Mouse (Mus musculus) midbrain, embryonic 11.5 days (tissue): Measurements from ENCODE around the gene Wnt7b. TPM values are rescaled to one million over a fixed set of nuclear protein-coding genes. Genes with fewer than 3 reads are reported as not detected.
A peak's percentile ranks its signal among the peaks of the same experiment; 100 is the strongest.

Experiments
- ATAC-seq: fragments of 200-750 bp; cut with Nextera tagmentation; 2 replicates; pipeline ENCODE4 v1.8.0; 2017; ENCODE audit warnings: moderate TSS enrichment, moderate library complexity; ENCODE audit not compliant: low FRiP score
- DNase-seq: peaks from one replicate; pipeline ENCODE4 v3.0.0; 2015; ENCODE audit warnings: low spot score; ENCODE audit errors: missing footprints
- H3K27ac ChIP-seq: fragments of 300-500 bp; sonication (generic); 2 replicates; pipeline ENCODE4 v1.5.1; 2014; ENCODE audit warnings: low read depth, low read length
- H3K27me3 ChIP-seq: fragments of 300-500 bp; sonication (generic); 2 replicates; pipeline ENCODE4 v1.6.1; 2014; ENCODE audit warnings: mild to moderate bottlenecking, low read length, moderate library complexity, mixed read lengths; ENCODE audit not compliant: control insufficient read depth, insufficient read depth
- H3K36me3 ChIP-seq: fragments of 300-500 bp; sonication (generic); 2 replicates; pipeline ENCODE4 v1.6.1; 2014; ENCODE audit warnings: mild to moderate bottlenecking, low read length, moderate library complexity, mixed read lengths; ENCODE audit not compliant: control insufficient read depth, insufficient read depth
- H3K4me1 ChIP-seq: fragments of 300-500 bp; sonication (generic); 2 replicates; pipeline ENCODE4 v1.6.1; 2014; ENCODE audit warnings: low read length; ENCODE audit not compliant: control insufficient read depth, insufficient read depth
- H3K4me2 ChIP-seq: fragments of 300-500 bp; sonication (generic); 2 replicates; pipeline ENCODE4 v1.6.1; 2014; ENCODE audit warnings: mild to moderate bottlenecking, moderate library complexity
- H3K4me3 ChIP-seq: fragments of 300-500 bp; sonication (generic); 2 replicates; pipeline ENCODE4 v1.5.1; 2014; ENCODE audit warnings: low read depth, low read length
- H3K9ac ChIP-seq: fragments of 300-500 bp; sonication (generic); 2 replicates; pipeline ENCODE4 v1.6.1; 2014; ENCODE audit warnings: low read length
- H3K9me3 ChIP-seq: fragments of 300-500 bp; sonication (generic); 2 replicates; pipeline ENCODE4 v1.6.1; 2016; ENCODE audit warnings: low read length; ENCODE audit not compliant: control insufficient read depth
- WGBS: fragments of 180-500 bp; shearing (Covaris S2); extraction: QIAGEN DNeasy Blood & Tissue Kit; methylation state at CpG from one replicate; pipeline ENCODE4 v1.1.7; 2014; 5-methylcytosine and 5-hydroxymethylcytosine counted together
- polyA plus RNA-seq: library from polyadenylated mRNA; unstranded; fragments of >200 nt; fragmentation: Nextera tagmentation; extraction: Ambion mirVana; gene quantifications from 2 replicates; pipeline ENCODE4 v1.2.1, GENCODE M21; 2014

Wnt7b gene
- polyA plus RNA-seq, 1 experiment from 2014 or later: 44.3 TPM

- Histone ChIP-seq H3K36me3 (no peaks in the 10 kb centered on the region), H3K4me1 (peaks cover 25% of the 10 kb centered on the region), H3K9ac (peak overlapping the region; percentile 63; the same call in 1 of the 2 replicates), H3K4me2 (no peak overlapping the region), H3K27ac (peak overlapping the region; percentile 92), H3K9me3 (no peaks in the 10 kb centered on the region), H3K27me3 (no peaks in the 10 kb centered on the region), H3K4me3 (no peak overlapping the region)
- ATAC-seq (peak; percentile 85), DNase-seq (peak; percentile 95)
- WGBS: 27% methylated on average over 32 of the region's 32 CpGs
These were observed 74.8 kb downstream of the Wnt7b start for GRCm38 (mm10) chr15:85507370-85508014.

GRCm38 (mm10) chr15:85506680-85507079 lies 75.6 kb downstream of the Wnt7b start:
- ATAC-seq: no peak
- 72% methylated on average over 1 of the region's 1 CpGs for WGBS

GRCm38 (mm10) chr15:85505118-85505925 lies 77.0 kb downstream of the Wnt7b start:
- Histone ChIP-seq H3K36me3 (no peaks in the 10 kb centered on the region), H3K9me3 (no peaks in the 10 kb centered on the region), H3K27me3 (no peaks in the 10 kb centered on the region), H3K4me3 (no peak overlapping the region), H3K9ac (no peak overlapping the region), H3K4me1 (peaks cover 25% of the 10 kb centered on the region), H3K27ac (no peak overlapping the region), H3K4me2 (no peak overlapping the region)
- WGBS: 75% methylated on average over 14 of the region's 14 CpGs
- no peak for ATAC-seq
- DNase-seq: no peak

More at GRCm38 (mm10) chr15:85506680-85507079, 75.6 kb downstream of the Wnt7b start:
- no peak overlapping the region for H3K4me3 ChIP-seq
- H3K9ac ChIP-seq: peak overlapping the region; percentile 63; the same call in 1 of the 2 replicates
- no peak overlapping the region for H3K4me2 ChIP-seq
- no peaks in the 10 kb centered on the region for H3K27me3 ChIP-seq
- no peaks in the 10 kb centered on the region for H3K36me3 ChIP-seq
- no peak for DNase-seq
- H3K4me1 ChIP-seq: peaks cover 25% of the 10 kb centered on the region
- no peaks in the 10 kb centered on the region for H3K9me3 ChIP-seq
- peak overlapping the region; percentile 92; the same call in 1 of the 2 replicates for H3K27ac ChIP-seq

- DNase-seq (no peak), ATAC-seq (no peak)
- H3K9me3 ChIP-seq: no peaks in the 10 kb centered on the region
- H3K4me3 ChIP-seq: no peak within 1 kb of the TSS
- no peak within 1 kb of the TSS for H3K9ac ChIP-seq
- WGBS: 89% methylated on average over 8 of the region's 8 CpGs
- no peaks in the 10 kb centered on the region for H3K27me3 ChIP-seq
- H3K4me1 ChIP-seq: peaks cover 27% of the 10 kb centered on the region
- no peak within 1 kb of the TSS for H3K4me2 ChIP-seq
- no peak within 1 kb of the TSS for H3K27ac ChIP-seq
- H3K36me3 ChIP-seq: no peaks in the 10 kb centered on the region
These were observed 79.1 kb downstream of the Wnt7b start, which contains the start of gene 7530416G11Rik for GRCm38 (mm10) chr15:85503127-85503526. Gene 7530416G11Rik (minus strand): TSS chr15:85503227.

GRCm38 (mm10) chr15:85500267-85500666 lies 82.0 kb downstream of the Wnt7b start:
- Histone ChIP-seq H3K9me3 (no peaks in the 10 kb centered on the region), H3K4me3 (no peak overlapping the region), H3K36me3 (no peaks in the 10 kb centered on the region), H3K4me1 (peaks cover 19% of the 10 kb centered on the region), H3K9ac (peak overlapping the region; percentile 4; the same call in 1 of the 2 replicates), H3K27ac (no peak overlapping the region), H3K4me2 (no peak overlapping the region), H3K27me3 (no peaks in the 10 kb centered on the region; the same call in 1 of the 2 replicates)
- ATAC-seq: no peak
- DNase-seq: no peak
- 90% methylated on average over 10 of the region's 10 CpGs for WGBS

GRCm38 (mm10) chr15:85497981-85498475 lies 84.2 kb downstream of the Wnt7b start:
- Histone ChIP-seq H3K4me1 (peaks cover 29% of the 10 kb centered on the region), H3K36me3 (no peaks in the 10 kb centered on the region), H3K9ac (no peak overlapping the region; the same call in 1 of the 2 replicates), H3K9me3 (no peaks in the 10 kb centered on the region), H3K27ac (peak overlapping the region; percentile 86), H3K27me3 (no peaks in the 10 kb centered on the region; the same call in none of the 2 replicates), H3K4me2 (no peak overlapping the region; the same call in 1 of the 2 replicates), H3K4me3 (no peak overlapping the region)
- 16% methylated on average over 10 of the region's 10 CpGs for WGBS
- ATAC-seq (peak; percentile 91), DNase-seq (peak; percentile 93)

- no peaks in the 10 kb centered on the region for H3K9me3 ChIP-seq
- H3K36me3 ChIP-seq: no peaks in the 10 kb centered on the region
- H3K27me3 ChIP-seq: no peaks in the 10 kb centered on the region; the same call in none of the 2 replicates
- peak overlapping the region; percentile 86 for H3K27ac ChIP-seq
- H3K4me3 ChIP-seq: no peak overlapping the region
- no peak overlapping the region for H3K9ac ChIP-seq
- DNase-seq (no peak), ATAC-seq (no peak; the same call in 1 of the 2 replicates)
- WGBS: 82% methylated on average over 4 of the region's 4 CpGs
- peaks cover 29% of the 10 kb centered on the region for H3K4me1 ChIP-seq
- H3K4me2 ChIP-seq: no peak overlapping the region
These were observed 84.7 kb downstream of the Wnt7b start for GRCm38 (mm10) chr15:85497548-85497947.

GRCm38 (mm10) chr15:85494163-85494621 lies 88.1 kb downstream of the Wnt7b start:
- peaks cover 38% of the 10 kb centered on the region for H3K4me1 ChIP-seq
- H3K9ac ChIP-seq: peak overlapping the region; percentile 14; the same call in 1 of the 2 replicates
- H3K4me2 ChIP-seq: no peak overlapping the region

More at GRCm38 (mm10) chr15:85494163-85494621, 88.1 kb downstream of the Wnt7b start:
- Histone ChIP-seq H3K36me3 (no peaks in the 10 kb centered on the region), H3K9me3 (no peaks in the 10 kb centered on the region), H3K4me3 (no peak overlapping the region), H3K27me3 (peaks cover 4% of the 10 kb centered on the region), H3K27ac (no peak overlapping the region)
- WGBS: 8% methylated on average over 11 of the region's 11 CpGs
- ATAC-seq (no peak), DNase-seq (no peak)
